Mouse (Mus musculus): ENCODE measurements around the gene Nudt9. TPM values are rescaled to one million over a fixed set of nuclear protein-coding genes. Genes with fewer than 3 reads are reported as not detected.

Nudt9 gene
- polyA plus RNA-seq, 1 experiment: 77.8 TPM

- H3K4me3 ChIP-seq: no peak overlapping the region
- H3K4me2 ChIP-seq (ENCODE audit: low read depth): no peak overlapping the region
- no peaks in the 10 kb centered on the region for H3K79me2 ChIP-seq (ENCODE audit: control insufficient read depth, insufficient read depth)
- TF ChIP-seq MYOD1 (IDR thresholded peaks at IDR 0.05; ENCODE audit: control insufficient read depth in 1 of 3, insufficient read length in 2 of 3, low read depth in 2 of 3) (no peak), POLR2AphosphoS2 (IDR thresholded peaks at IDR 0.05; ENCODE audit: insufficient read length, low read depth) (no peak), USF1 (IDR thresholded peaks at IDR 0.05; ENCODE audit: low read depth) (no peak), POLR2A (IDR thresholded peaks at IDR 0.05; ENCODE audit: insufficient read length, low read depth) (no peak), MYOG (IDR thresholded peaks at IDR 0.05; ENCODE audit: control insufficient read depth in 1 of 3, insufficient read depth in 1 of 3, insufficient read length in 2 of 3, low read depth in 2 of 3) (no peak), SRF (IDR thresholded peaks at IDR 0.05; ENCODE audit: control insufficient read depth, insufficient read length, low read depth) (no peak), E2F4 (IDR thresholded peaks at IDR 0.05; ENCODE audit: insufficient read depth) (no peak), MAX (IDR thresholded peaks at IDR 0.05; ENCODE audit: low read depth) (no peak), TCF3 (IDR thresholded peaks at IDR 0.05; ENCODE audit: insufficient read length, low read depth) (no peak), CEBPB (IDR thresholded peaks at IDR 0.05; ENCODE audit: insufficient read depth, poor library complexity, severe bottlenecking) (no peak), REST (IDR thresholded peaks at IDR 0.05; ENCODE audit: insufficient read depth, insufficient read length) (no peak), TCF12 (IDR thresholded peaks at IDR 0.05; ENCODE audit: insufficient read depth, poor library complexity, severe bottlenecking) (no peak)
- H3K36me3 ChIP-seq (ENCODE audit: control insufficient read depth, insufficient read depth): peaks cover 15% of the 10 kb centered on the region
- no peak overlapping the region for H3ac ChIP-seq (ENCODE audit: control insufficient read depth, insufficient read length)
- H3K27me3 ChIP-seq (ENCODE audit: control insufficient read depth, insufficient read depth, insufficient read length): no peaks in the 10 kb centered on the region
Observed at GRCm38 (mm10) chr5:104059628-104060027, 13.5 kb downstream of the Nudt9 start.

GRCm38 (mm10) chr5:104060429-104060828 is 14.3 kb downstream of the Nudt9 start:
- peaks cover 9% of the 10 kb centered on the region for H3K36me3 ChIP-seq (ENCODE audit: control insufficient read depth, insufficient read depth)
- H3K4me3 ChIP-seq: no peak overlapping the region
- no peaks in the 10 kb centered on the region for H3K27me3 ChIP-seq (ENCODE audit: control insufficient read depth, insufficient read depth, insufficient read length)
- H3K4me2 ChIP-seq (ENCODE audit: low read depth): no peak overlapping the region
- no peak for TF ChIP-seq MYOD1 (IDR thresholded peaks at IDR 0.05; ENCODE audit: control insufficient read depth in 1 of 3, insufficient read length in 2 of 3, low read depth in 2 of 3)
- no peak for TF ChIP-seq E2F4 (IDR thresholded peaks at IDR 0.05; ENCODE audit: insufficient read depth)
- TF ChIP-seq USF1 (IDR thresholded peaks at IDR 0.05; ENCODE audit: low read depth): no peak
- TF ChIP-seq POLR2AphosphoS2 (IDR thresholded peaks at IDR 0.05; ENCODE audit: insufficient read length, low read depth): no peak
- no peak for TF ChIP-seq MYOG (IDR thresholded peaks at IDR 0.05; ENCODE audit: control insufficient read depth in 1 of 3, insufficient read depth in 1 of 3, insufficient read length in 2 of 3, low read depth in 2 of 3)
- TF ChIP-seq TCF12 (IDR thresholded peaks at IDR 0.05; ENCODE audit: insufficient read depth, poor library complexity, severe bottlenecking): no peak
- no peak for TF ChIP-seq MAX (IDR thresholded peaks at IDR 0.05; ENCODE audit: low read depth)
- TF ChIP-seq SRF (IDR thresholded peaks at IDR 0.05; ENCODE audit: control insufficient read depth, insufficient read length, low read depth): no peak
- TF ChIP-seq CEBPB (IDR thresholded peaks at IDR 0.05; ENCODE audit: insufficient read depth, poor library complexity, severe bottlenecking): no peak
- H3ac ChIP-seq (ENCODE audit: control insufficient read depth, insufficient read length): no peak overlapping the region
- no peaks in the 10 kb centered on the region for H3K79me2 ChIP-seq (ENCODE audit: control insufficient read depth, insufficient read depth)

- Histone ChIP-seq H3K4me3 (no peak overlapping the region), H3K4me2 (ENCODE audit: low read depth) (no peak overlapping the region), H3ac (ENCODE audit: control insufficient read depth, insufficient read length) (no peak overlapping the region), H3K27me3 (ENCODE audit: control insufficient read depth, insufficient read depth, insufficient read length) (no peaks in the 10 kb centered on the region), H3K79me2 (ENCODE audit: control insufficient read depth, insufficient read depth) (no peaks in the 10 kb centered on the region), H3K36me3 (ENCODE audit: control insufficient read depth, insufficient read depth) (peaks cover 9% of the 10 kb centered on the region)
- TF ChIP-seq E2F4 (IDR thresholded peaks at IDR 0.05; ENCODE audit: insufficient read depth): no peak
- no peak for TF ChIP-seq TCF12 (IDR thresholded peaks at IDR 0.05; ENCODE audit: insufficient read depth, poor library complexity, severe bottlenecking)
- no peak for TF ChIP-seq CEBPB (IDR thresholded peaks at IDR 0.05; ENCODE audit: insufficient read depth, poor library complexity, severe bottlenecking)
- TF ChIP-seq TCF3 (IDR thresholded peaks at IDR 0.05; ENCODE audit: insufficient read length, low read depth): no peak
- TF ChIP-seq POLR2A (IDR thresholded peaks at IDR 0.05; ENCODE audit: insufficient read length, low read depth): no peak
- TF ChIP-seq POLR2AphosphoS2 (IDR thresholded peaks at IDR 0.05; ENCODE audit: insufficient read length, low read depth): no peak
- TF ChIP-seq USF1 (IDR thresholded peaks at IDR 0.05; ENCODE audit: low read depth): no peak
- no peak for TF ChIP-seq MYOD1 (IDR thresholded peaks at IDR 0.05; ENCODE audit: control insufficient read depth in 1 of 3, insufficient read length in 2 of 3, low read depth in 2 of 3)
- TF ChIP-seq SRF (IDR thresholded peaks at IDR 0.05; ENCODE audit: control insufficient read depth, insufficient read length, low read depth): no peak
Observed at GRCm38 (mm10) chr5:104061936-104062772, 16.0 kb downstream of the Nudt9 start.

GRCm38 (mm10) chr5:104062773-104063551 is 16.9 kb downstream of the Nudt9 start:
- H3K4me3 ChIP-seq: no peak overlapping the region
- H3K79me2 ChIP-seq (ENCODE audit: control insufficient read depth, insufficient read depth): no peaks in the 10 kb centered on the region
- H3K27me3 ChIP-seq (ENCODE audit: control insufficient read depth, insufficient read depth, insufficient read length): no peaks in the 10 kb centered on the region
- no peak overlapping the region for H3ac ChIP-seq (ENCODE audit: control insufficient read depth, insufficient read length)
- no peak overlapping the region for H3K4me2 ChIP-seq (ENCODE audit: low read depth)
- H3K36me3 ChIP-seq (ENCODE audit: control insufficient read depth, insufficient read depth): peaks cover 6% of the 10 kb centered on the region
- TF ChIP-seq REST (IDR thresholded peaks at IDR 0.05; ENCODE audit: insufficient read depth, insufficient read length) (no peak), CEBPB (IDR thresholded peaks at IDR 0.05; ENCODE audit: insufficient read depth, poor library complexity, severe bottlenecking) (no peak)

Data from myocyte (in vitro differentiated cells).